Mouse (Mus musculus): Measurements from ENCODE around the gene Bcr. TPM values are rescaled to one million over a fixed set of nuclear protein-coding genes. Genes with fewer than 3 reads are reported as not detected.
A peak's percentile ranks its signal among the peaks of the same experiment; 100 is the strongest.

The Bcr gene
- polyA plus RNA-seq, 1 experiment from 2014 or later: 1.6 TPM

- H3K27me3 ChIP-seq: no peaks in the 10 kb centered on the region
- WGBS (ENCODE audit: insufficient replicate concordance): 48% methylated on average over 12 of the region's 12 CpGs
- H3K4me1 ChIP-seq (replicated peaks): peaks cover 60% of the 10 kb centered on the region
- no peaks in the 10 kb centered on the region for H3K9me3 ChIP-seq (replicated peaks)
- H3K36me3 ChIP-seq: 0 out of 2 replicates have a peak, but pooled peaks cover 2% of the 10 kb centered on the region
- H3K27ac ChIP-seq: peak overlapping the region; percentile 21; the same call in 1 of the 2 replicates
- no peak overlapping the region for H3K9ac ChIP-seq
- H3K4me3 ChIP-seq (replicated peaks): no peak overlapping the region
- ATAC-seq (ENCODE audit: low read depth): no peak
- H3K4me2 ChIP-seq: peak overlapping the region; percentile 14; the same call in 1 of the 2 replicates
- DNase-seq: no peak
Observed at GRCm38 (mm10) chr10:75068624-75069328, 8.4 kb downstream of the Bcr start.

- 49% methylated on average over 11 of the region's 11 CpGs for WGBS (ENCODE audit: insufficient replicate concordance)
Observed at GRCm38 (mm10) chr10:75070281-75070976, 10.0 kb downstream of the Bcr start.

GRCm38 (mm10) chr10:75075665-75076064, 15.3 kb downstream of the Bcr start:
- WGBS (ENCODE audit: insufficient replicate concordance): 48% methylated on average over 5 of the region's 5 CpGs

More at GRCm38 (mm10) chr10:75070281-75070976, 10.0 kb downstream of the Bcr start:
- Histone ChIP-seq H3K9me3 (replicated peaks) (no peaks in the 10 kb centered on the region), H3K4me3 (replicated peaks) (no peak overlapping the region), H3K4me1 (replicated peaks) (peaks cover 49% of the 10 kb centered on the region), H3K27ac (no peak overlapping the region), H3K4me2 (no peak overlapping the region), H3K27me3 (no peaks in the 10 kb centered on the region), H3K9ac (no peak overlapping the region), H3K36me3 (0 out of 2 replicates have a peak, but pooled peaks cover 2% of the 10 kb centered on the region)
- ATAC-seq (ENCODE audit: low read depth): no peak
- DNase-seq: no peak

GRCm38 (mm10) chr10:75078174-75079128, 18.1 kb downstream of the Bcr start:
- Histone ChIP-seq H3K4me1 (replicated peaks) (peaks cover 34% of the 10 kb centered on the region), H3K9ac (no peak overlapping the region; the same call in 1 of the 2 replicates), H3K27ac (peak overlapping the region; percentile 55), H3K4me3 (replicated peaks) (no peak overlapping the region), H3K36me3 (no peaks in the 10 kb centered on the region), H3K27me3 (no peaks in the 10 kb centered on the region), H3K4me2 (no peak overlapping the region), H3K9me3 (replicated peaks) (no peaks in the 10 kb centered on the region)
- 54% methylated on average over 14 of the region's 14 CpGs for WGBS (ENCODE audit: insufficient replicate concordance)
- peak; percentile 54 for ATAC-seq (ENCODE audit: low read depth)
- DNase-seq: no peak

More at GRCm38 (mm10) chr10:75075665-75076064, 15.3 kb downstream of the Bcr start:
- no peak overlapping the region for H3K4me3 ChIP-seq (replicated peaks)
- no peaks in the 10 kb centered on the region for H3K36me3 ChIP-seq
- H3K9me3 ChIP-seq (replicated peaks): no peaks in the 10 kb centered on the region
- no peaks in the 10 kb centered on the region for H3K27me3 ChIP-seq
- H3K4me2 ChIP-seq: no peak overlapping the region
- H3K27ac ChIP-seq: no peak overlapping the region
- DNase-seq (no peak), ATAC-seq (ENCODE audit: low read depth) (no peak)
- H3K9ac ChIP-seq: no peak overlapping the region
- peaks cover 40% of the 10 kb centered on the region for H3K4me1 ChIP-seq (replicated peaks)

GRCm38 (mm10) chr10:75085330-75085729, 24.9 kb downstream of the Bcr start:
- H3K27ac ChIP-seq: no peak overlapping the region
- 59% methylated on average over 1 of the region's 1 CpGs for WGBS (ENCODE audit: insufficient replicate concordance)
- H3K36me3 ChIP-seq: no peaks in the 10 kb centered on the region
- ATAC-seq (ENCODE audit: low read depth) (no peak), DNase-seq (no peak)
- H3K9me3 ChIP-seq (replicated peaks): no peaks in the 10 kb centered on the region
- H3K4me1 ChIP-seq (replicated peaks): no peaks in the 10 kb centered on the region
- H3K4me3 ChIP-seq (replicated peaks): no peak overlapping the region
- no peaks in the 10 kb centered on the region for H3K27me3 ChIP-seq
- no peak overlapping the region for H3K9ac ChIP-seq
- H3K4me2 ChIP-seq: no peak overlapping the region

- Histone ChIP-seq H3K36me3 (no peaks in the 10 kb centered on the region), H3K4me1 (replicated peaks) (no peaks in the 10 kb centered on the region), H3K27ac (no peak overlapping the region), H3K9ac (no peak overlapping the region), H3K4me3 (replicated peaks) (no peak overlapping the region), H3K27me3 (no peaks in the 10 kb centered on the region), H3K9me3 (replicated peaks) (no peaks in the 10 kb centered on the region), H3K4me2 (no peak overlapping the region)
- ATAC-seq (ENCODE audit: low read depth) (no peak), DNase-seq (no peak)
- WGBS (ENCODE audit: insufficient replicate concordance): 76% methylated on average over 4 of the region's 4 CpGs
Observed at GRCm38 (mm10) chr10:75088471-75088870, 28.1 kb downstream of the Bcr start.

GRCm38 (mm10) chr10:75091478-75092152, 31.2 kb downstream of the Bcr start:
- Histone ChIP-seq H3K4me3 (replicated peaks) (no peak overlapping the region), H3K36me3 (no peaks in the 10 kb centered on the region), H3K4me1 (replicated peaks) (peaks cover 6% of the 10 kb centered on the region), H3K9ac (no peak overlapping the region), H3K9me3 (replicated peaks) (no peaks in the 10 kb centered on the region), H3K27me3 (no peaks in the 10 kb centered on the region), H3K4me2 (no peak overlapping the region), H3K27ac (no peak overlapping the region)
- DNase-seq (no peak), ATAC-seq (ENCODE audit: low read depth) (no peak)
- WGBS (ENCODE audit: insufficient replicate concordance): 76% methylated on average over 10 of the region's 10 CpGs

- DNase-seq (no peak), ATAC-seq (ENCODE audit: low read depth) (no peak)
- Histone ChIP-seq H3K9ac (no peak overlapping the region), H3K4me2 (no peak overlapping the region), H3K4me1 (replicated peaks) (peaks cover 23% of the 10 kb centered on the region), H3K36me3 (no peaks in the 10 kb centered on the region), H3K4me3 (replicated peaks) (no peak overlapping the region), H3K27me3 (no peaks in the 10 kb centered on the region), H3K27ac (no peak overlapping the region), H3K9me3 (replicated peaks) (no peaks in the 10 kb centered on the region)
- 62% methylated on average over 22 of the region's 22 CpGs for WGBS (ENCODE audit: insufficient replicate concordance)
Observed at GRCm38 (mm10) chr10:75093252-75093987, 33.0 kb downstream of the Bcr start.

GRCm38 (mm10) chr10:75094338-75094737, 33.9 kb downstream of the Bcr start:
- no peak overlapping the region for H3K4me2 ChIP-seq
- DNase-seq: no peak
- H3K4me1 ChIP-seq (replicated peaks): peaks cover 32% of the 10 kb centered on the region
- no peak overlapping the region for H3K4me3 ChIP-seq (replicated peaks)
- no peaks in the 10 kb centered on the region for H3K9me3 ChIP-seq (replicated peaks)
- no peak overlapping the region for H3K9ac ChIP-seq
- H3K27me3 ChIP-seq: no peaks in the 10 kb centered on the region
- no peak overlapping the region for H3K27ac ChIP-seq
- ATAC-seq (ENCODE audit: low read depth): no peak
- no peaks in the 10 kb centered on the region for H3K36me3 ChIP-seq
- 73% methylated on average over 1 of the region's 1 CpGs for WGBS (ENCODE audit: insufficient replicate concordance)

- ATAC-seq (ENCODE audit: low read depth) (no peak), DNase-seq (no peak)
- H3K9ac ChIP-seq: no peak overlapping the region
- no peaks in the 10 kb centered on the region for H3K27me3 ChIP-seq
- no peak overlapping the region for H3K4me3 ChIP-seq (replicated peaks)
- no peaks in the 10 kb centered on the region for H3K9me3 ChIP-seq (replicated peaks)
- H3K36me3 ChIP-seq: no peaks in the 10 kb centered on the region
- no peak overlapping the region for H3K4me2 ChIP-seq
- no peak overlapping the region for H3K27ac ChIP-seq
- 81% methylated on average over 7 of the region's 7 CpGs for WGBS (ENCODE audit: insufficient replicate concordance)
- peaks cover 33% of the 10 kb centered on the region for H3K4me1 ChIP-seq (replicated peaks)
Observed at GRCm38 (mm10) chr10:75095216-75095615, 34.8 kb downstream of the Bcr start.
